Mouse (Mus musculus) yolk sac, embryonic 10.5 days (tissue): ENCODE results near the gene Hcn3.

ENCODE experiments used
- DNase-seq: peaks from one replicate; pipeline ENCODE4 v3.0.0-alpha.2; 2017; ENCODE audit warnings: low spot score

The Hcn3 gene

GRCm38 (mm10) chr3:89100811-89101210 is 59.2 kb downstream of the Hcn3 start, which contains the start of gene Gm43738:
Gene Gm43738, minus strand, starts transcription at chr3:89101099.
- no peak for DNase-seq
